Mouse (Mus musculus) heart, adult 11 months (tissue): Measurements from ENCODE around the gene Atf7ip.

ENCODE experiments used
- DNase-seq: peaks from one replicate; pipeline ENCODE4 v3.0.0; 2022

Gene Atf7ip

GRCm38 (mm10) chr6:136525567-136525966, 19.6 kb downstream of the Atf7ip start:
- peak; percentile 43 for DNase-seq

GRCm38 (mm10) chr6:136529156-136529555, 23.2 kb downstream of the Atf7ip start:
- peak; percentile 76 for DNase-seq

DNA sequence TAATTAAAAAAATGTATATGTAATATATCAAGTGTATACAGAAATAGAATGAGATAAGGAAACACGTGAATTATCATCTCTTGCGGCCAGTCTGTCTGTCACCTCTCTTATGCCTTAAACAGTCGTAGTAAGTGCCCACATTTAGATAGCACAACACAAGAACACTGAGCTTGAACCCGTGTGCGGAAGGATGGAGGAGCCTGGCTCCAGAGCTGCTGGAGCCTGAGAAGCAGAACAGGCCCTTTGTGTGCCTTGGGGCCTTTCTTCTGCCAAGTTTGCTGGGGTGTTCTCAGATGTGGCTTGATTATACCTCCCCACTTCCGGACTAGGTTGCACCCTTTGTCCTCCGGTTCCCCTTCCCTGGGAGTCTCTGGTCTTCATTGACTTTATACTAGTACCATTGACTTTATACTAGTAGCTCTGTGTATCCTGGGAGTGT, 25.8 kb downstream of the Atf7ip start:
- DNase-seq, result peak; percentile 97

DNA sequence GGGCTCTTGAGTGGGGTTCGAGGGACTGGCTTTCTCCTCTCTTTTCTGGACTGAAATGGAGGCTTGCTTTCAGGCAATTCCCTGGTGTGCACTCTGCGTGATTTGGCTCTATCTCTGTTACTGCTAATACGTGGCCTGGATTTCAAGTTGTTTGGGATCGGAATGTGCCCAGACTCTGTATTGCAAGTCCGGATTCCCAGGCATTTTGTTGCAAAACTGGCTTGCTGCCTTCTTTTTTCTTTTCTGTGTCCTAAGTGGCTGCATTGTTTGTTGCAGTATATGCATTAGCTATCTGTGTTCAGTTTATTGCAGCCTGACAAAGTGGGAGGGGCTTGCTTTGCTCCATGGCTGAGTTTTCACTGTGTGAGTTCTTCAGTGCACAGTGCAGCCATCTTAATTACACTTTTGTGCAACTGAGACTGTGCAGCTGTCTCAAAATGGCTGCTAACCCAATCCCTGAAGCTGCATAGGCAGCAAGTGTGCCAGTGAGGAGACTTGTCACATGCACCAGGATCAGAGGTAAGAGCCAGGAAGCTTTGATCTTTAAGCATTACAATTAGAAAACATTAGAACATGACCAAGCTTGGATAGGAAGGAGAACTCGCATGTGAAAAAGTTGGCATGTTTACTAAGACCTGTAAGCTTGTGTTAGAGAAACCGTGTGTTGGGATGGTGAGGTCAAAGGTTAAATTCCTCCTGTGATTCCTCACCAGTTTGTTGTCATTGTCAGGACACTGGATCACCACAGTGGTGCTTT, 26.7 kb downstream of the Atf7ip start:
- peak; percentile 98 for DNase-seq

DNA sequence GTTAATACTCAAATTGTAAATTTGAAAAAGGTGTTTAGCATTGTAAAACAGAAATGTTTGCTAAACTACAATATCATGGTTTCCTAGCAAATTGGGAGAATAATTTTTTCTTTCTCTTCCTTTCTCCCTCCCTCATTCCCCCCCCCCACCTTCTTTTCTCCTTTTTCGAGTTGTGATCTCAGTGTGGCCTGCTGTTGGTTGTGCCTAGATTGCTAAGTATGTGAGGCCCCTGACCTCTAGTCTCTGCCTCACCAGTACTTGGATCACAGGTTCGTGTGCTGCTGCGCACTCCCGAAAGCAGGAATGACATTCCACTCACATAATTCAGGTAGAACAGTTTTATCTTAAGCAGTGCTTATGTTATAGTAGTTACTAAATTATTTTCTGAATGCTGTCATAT, 27.8 kb downstream of the Atf7ip start:
- DNase-seq, result peak; percentile 46

DNA sequence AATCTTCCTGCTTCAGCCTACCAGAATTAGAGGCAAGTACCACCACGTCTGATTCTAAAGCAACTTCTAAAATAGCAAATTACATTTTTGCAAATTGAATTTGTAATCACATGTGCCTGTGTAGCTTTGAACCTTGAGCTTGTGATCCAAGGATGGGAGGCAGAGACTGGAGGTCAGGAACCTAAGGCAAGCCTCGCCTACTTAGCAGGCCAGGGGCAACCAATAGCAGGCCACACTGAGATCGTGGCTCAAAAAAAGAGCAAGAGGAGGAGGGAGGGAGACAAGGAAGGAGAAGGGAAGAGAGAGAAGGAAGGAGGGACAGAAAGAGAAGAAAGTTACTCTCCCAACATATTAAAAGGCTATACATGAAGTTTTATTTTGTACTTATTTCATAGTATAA, 28.5 kb downstream of the Atf7ip start:
- DNase-seq, result peak; percentile 87

- peak; percentile 74 for DNase-seq
Measured at GRCm38 (mm10) chr6:136535176-136535575, 29.2 kb downstream of the Atf7ip start.

DNA sequence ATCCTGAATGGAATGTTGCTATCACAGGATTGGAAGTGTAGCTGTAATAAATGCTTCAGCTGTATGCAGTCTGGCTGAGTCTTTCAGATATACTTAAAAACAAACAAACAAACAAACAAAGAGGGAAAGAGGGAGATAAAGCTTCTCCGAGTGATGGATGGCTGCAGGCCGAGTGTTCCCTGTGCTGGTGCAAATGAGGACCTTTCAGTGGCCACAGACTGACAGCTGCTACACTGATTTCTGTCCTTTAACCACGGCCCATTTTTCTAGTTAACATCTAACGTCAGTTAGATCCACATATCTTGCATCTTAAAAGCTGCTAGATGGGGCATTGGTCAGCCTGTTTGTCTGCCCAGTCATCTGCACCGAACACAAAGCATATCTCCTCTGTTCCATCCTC, 30.2 kb downstream of the Atf7ip start:
- peak; percentile 29 for DNase-seq

DNA sequence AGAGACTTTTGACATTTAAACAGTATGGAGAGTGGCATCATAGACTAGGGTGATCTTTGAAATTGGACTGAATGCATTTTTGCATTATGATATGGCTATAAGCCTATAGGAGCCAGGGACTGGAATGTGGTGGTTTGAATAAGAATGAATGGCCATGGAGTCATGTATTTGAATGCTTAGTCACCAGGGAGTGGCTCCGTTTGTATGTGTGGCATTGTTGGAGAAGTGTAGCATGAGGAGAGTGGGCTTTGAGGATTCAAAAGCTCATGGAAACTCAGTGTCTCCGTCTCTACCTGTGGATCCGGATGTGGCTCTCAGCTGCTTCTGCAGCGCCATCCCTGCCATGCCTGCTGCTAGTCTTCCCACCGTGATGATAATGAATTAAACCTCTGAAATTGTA, 35.4 kb downstream of the Atf7ip start:
- DNase-seq, result peak; percentile 45

DNA sequence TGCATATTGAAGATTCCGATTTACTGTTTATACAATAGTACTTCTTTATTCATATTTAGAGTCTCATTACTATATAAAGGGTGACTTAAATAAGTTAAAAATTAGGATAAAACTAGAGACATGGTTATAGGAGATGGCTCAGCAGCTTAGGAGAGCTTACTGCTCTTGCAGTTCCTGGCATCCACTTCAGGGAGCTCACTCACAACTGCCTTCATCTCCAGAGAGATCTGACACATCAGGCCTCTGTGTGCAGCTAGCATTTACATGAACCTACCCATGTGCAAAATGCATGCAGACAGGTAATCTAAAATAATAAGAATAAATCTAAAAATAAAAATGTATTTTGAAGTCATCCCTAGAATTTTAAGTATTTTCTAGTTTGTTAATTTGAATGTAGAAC, 36.1 kb downstream of the Atf7ip start:
- DNase-seq, result no peak

DNA sequence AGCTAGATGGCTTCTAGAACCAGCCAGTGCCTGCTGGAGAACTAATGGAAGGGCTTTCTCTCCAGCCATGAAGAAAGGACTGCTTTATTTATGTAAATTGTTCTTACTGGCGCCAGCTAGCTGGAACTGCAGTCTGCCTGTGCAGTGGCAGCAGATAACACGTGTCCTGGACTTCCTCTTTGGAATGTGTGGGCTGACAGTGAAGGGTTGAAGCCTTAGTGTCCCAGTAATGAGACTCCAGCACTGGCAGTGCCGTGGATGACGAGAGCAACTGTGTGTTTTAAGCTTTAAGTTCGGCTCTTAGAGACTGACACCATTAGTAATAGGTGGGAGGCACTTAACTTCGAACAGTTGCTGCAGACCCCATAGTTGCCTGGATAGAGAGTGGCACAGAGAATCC, 37.2 kb downstream of the Atf7ip start:
- peak; percentile 98 for DNase-seq

GRCm38 (mm10) chr6:136545284-136545870, 39.4 kb downstream of the Atf7ip start:
- DNase-seq, result peak; percentile 84

GRCm38 (mm10) chr6:136546286-136546685, 40.3 kb downstream of the Atf7ip start:
- DNase-seq, result no peak

DNA sequence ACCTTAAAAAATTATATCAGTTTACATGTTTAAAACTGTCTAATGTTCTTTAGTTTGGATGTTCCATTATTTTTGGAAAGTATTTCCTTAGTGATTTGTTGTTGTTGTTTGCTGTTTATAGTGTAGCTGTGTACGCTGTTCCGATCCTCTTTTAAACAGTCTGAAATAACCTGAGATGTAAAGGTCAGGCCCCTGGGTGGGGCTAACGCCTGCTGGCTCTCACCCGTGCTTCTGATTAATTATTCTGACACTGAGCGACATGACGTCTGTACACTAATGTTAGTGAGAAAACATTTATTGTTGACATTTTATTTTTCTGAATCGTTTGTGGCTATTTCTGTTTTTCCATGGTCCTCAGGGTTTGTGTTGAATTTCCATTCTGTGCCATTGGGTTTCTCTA, 41.0 kb downstream of the Atf7ip start:
- DNase-seq, result peak; percentile 24

DNA sequence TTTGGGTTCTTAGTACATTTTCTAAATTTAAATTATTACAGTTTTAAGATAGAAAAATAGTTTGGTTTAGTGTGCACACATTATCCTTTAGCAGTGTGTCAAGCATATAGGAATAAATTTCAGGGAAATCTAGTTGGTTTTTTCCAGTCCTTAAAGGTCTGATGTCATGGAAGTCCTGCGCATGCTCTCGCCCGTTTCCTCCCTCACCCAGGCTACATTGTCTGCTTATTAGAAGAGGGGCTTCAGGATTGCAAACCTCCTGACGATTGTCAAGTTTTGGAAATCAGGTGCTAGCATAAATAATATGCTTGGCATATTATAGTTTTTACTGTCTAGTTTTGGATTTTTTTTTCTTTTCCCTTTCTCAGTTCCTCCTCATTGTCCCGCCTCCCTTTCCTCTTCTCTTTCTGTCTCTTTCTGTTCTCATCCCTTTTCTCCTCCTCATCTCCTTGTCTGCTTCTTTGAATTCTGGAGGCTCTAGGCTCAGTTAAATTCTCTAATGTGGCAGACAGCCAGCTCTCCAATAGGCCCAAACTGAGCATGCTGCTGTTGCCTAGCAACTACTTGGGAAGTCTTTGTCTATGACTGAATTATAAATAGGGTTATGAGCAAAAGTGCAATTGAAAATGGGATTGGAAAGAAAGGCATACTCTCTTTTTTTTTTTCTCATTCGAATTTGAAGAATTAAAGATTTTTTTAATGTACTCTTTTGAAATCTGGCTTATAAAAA, 42.2 kb downstream of the Atf7ip start:
- peak; percentile 96 for DNase-seq

DNA sequence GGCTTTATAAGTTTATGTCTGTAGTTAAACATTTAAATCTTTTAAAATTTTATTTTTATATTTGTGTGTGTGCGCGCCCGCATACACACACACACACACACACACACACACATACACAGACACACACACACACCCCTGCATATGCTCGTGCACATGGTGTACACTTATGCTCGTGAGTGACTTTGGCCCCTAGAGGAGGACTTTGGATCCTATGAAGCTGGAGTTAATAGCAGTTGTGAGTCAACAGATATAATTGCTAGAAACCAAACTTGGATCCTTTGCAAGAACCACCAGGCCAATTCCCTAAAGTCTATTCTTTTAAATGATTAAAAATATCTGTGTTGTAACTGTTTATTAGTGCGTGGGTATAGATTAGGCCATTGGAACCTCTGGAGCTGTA, 42.8 kb downstream of the Atf7ip start:
- peak; percentile 85 for DNase-seq

DNA sequence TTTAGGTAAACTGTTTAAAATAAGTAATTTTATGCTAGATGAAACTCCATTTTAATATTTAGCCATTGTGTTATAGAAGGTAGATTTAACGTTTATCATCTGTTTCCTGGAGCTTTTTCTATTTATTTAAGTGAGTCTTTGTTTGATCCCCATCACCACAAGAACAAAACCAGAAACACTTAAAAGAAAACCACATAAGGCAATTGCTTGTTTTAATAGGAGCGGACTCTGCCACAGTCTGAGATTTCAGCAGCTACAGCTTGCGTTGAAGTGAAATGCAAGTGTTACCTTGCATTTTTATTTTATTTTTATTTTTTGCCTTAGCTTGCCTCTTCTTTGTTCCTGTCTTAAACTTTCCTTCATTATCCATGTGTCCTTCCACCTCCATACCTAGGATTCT, 43.6 kb downstream of the Atf7ip start:
- no peak for DNase-seq

- peak; percentile 96 for DNase-seq
Measured at GRCm38 (mm10) chr6:136550596-136551304, 44.8 kb downstream of the Atf7ip start.

- DNase-seq, result peak; percentile 28
Measured at GRCm38 (mm10) chr6:136551550-136552109, 45.7 kb downstream of the Atf7ip start.

DNA sequence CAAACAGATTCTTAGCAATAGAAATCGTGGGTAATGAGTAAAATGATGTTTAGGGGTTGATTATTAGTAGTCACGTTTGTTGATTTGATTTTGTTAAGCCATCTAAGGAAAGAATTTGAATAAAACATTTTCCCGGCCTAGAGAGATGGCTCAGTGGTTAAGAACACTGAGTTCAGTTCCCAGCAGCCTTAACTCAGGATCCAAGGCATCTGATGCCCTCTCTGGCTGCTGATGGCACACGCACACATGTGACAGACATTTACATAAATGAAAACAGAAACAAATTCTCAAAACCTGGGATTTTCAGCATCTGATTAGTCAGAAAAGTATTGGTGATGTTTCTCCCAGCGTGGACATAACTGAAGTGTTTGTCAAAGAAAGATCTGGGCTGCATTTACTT, 47.2 kb downstream of the Atf7ip start:
- DNase-seq, result peak; percentile 82

GRCm38 (mm10) chr6:136553767-136554569, 48.0 kb downstream of the Atf7ip start:
- peak; percentile 97 for DNase-seq
